Mouse (Mus musculus) testis, adult 2 months (tissue): ENCODE results near the gene Spg7.

Experiments
- CTCF ChIP-seq: fragments of 200-500 bp; IDR thresholded peaks from 2 replicates; pipeline ENCODE4 v1.5.1; 2012; ENCODE audit warnings: low read depth, mild to moderate bottlenecking, inconsistent platforms, low read length, moderate library complexity; ENCODE audit not compliant: control insufficient read depth, insufficient read depth, insufficient replicate concordance
- POLR2A ChIP-seq: fragments of 200-500 bp; IDR thresholded peaks from 2 replicates; pipeline ENCODE4 v1.6.1; 2012; ENCODE audit warnings: low read depth, mild to moderate bottlenecking, inconsistent platforms, low read length, moderate library complexity; ENCODE audit not compliant: control insufficient read depth

GRCm38 (mm10) chr8:123083610-123084009, 20.9 kb downstream of the Spg7 start:
- TF ChIP-seq CTCF: no peak
- TF ChIP-seq POLR2A: no peak
